Mouse (Mus musculus) layer of hippocampus, postnatal 10 days (tissue): ENCODE measurements around the gene Rhoa. TPM values are rescaled to one million over a fixed set of nuclear protein-coding genes. Genes with fewer than 3 reads are reported as not detected.
"Not testable (repeated sequence)": the region's sequence is repeated elsewhere in the genome, so short reads cannot be mapped to it uniquely, and the experiment has no call there.

ENCODE experiments used
- DNase-seq, 2 experiments: peaks; one replicate each; pipeline ENCODE4 v3.0.0; 2021; ENCODE audit warnings: low spot score in 2 of 2
- long read RNA-seq: library from polyadenylated mRNA; stranded (forward); transcript quantifications from one replicate; pipeline ENCODE4 v2.0.0, GENCODE M21; 2023
- total RNA-seq, 2 experiments: library from RNA; stranded (reverse); gene quantifications; 2 replicates each; pipeline ENCODE4 v1.2.3; 2021

Rhoa gene
- total RNA-seq, result 100 to 1,000 TPM; 212 to 222 TPM
- long read RNA-seq, transcript Rhoa-201 (6 exons, 2,197 nt), result major isoform, 80 of 106 reads
- long read RNA-seq, partial matches to known transcripts, result 26 of 106 reads
- long read RNA-seq, other reads (novel, unspliced or antisense), result 0 of 106 reads

GRCm38 (mm10) chr9:108305629-108306520, at the start of gene Rhoa, which contains the start of gene Tcta:
TSS of gene Rhoa (plus strand) at chr9:108306129.
TSS of gene Tcta (minus strand) at chr9:108306160.
- DNase-seq, result peak; percentile 94 to 97

- no peak for DNase-seq
Measured at GRCm38 (mm10) chr9:108260526-108260925, 45.4 kb upstream of the Rhoa start.

- DNase-seq, result no peak
Measured at GRCm38 (mm10) chr9:108261865-108262264, 44.1 kb upstream of the Rhoa start.

- no peak for DNase-seq
Measured at GRCm38 (mm10) chr9:108262494-108263049, 43.4 kb upstream of the Rhoa start.

- DNase-seq, result peak in 1 of 2 experiments; percentile 46
Measured at GRCm38 (mm10) chr9:108263131-108263681, 42.7 kb upstream of the Rhoa start.

- DNase-seq, result peak; percentile 98 to 99
Measured at GRCm38 (mm10) chr9:108263690-108264190, 42.2 kb upstream of the Rhoa start, which contains the start of gene Dag1. TSS of gene Dag1 (minus strand) at chr9:108263958.

GRCm38 (mm10) chr9:108264191-108264921, 41.6 kb upstream of the Rhoa start:
- peak in 1 of 2 experiments; percentile 26 for DNase-seq

- DNase-seq, result no peak
Measured at GRCm38 (mm10) chr9:108266261-108266935, 39.5 kb upstream of the Rhoa start.

GRCm38 (mm10) chr9:108267691-108268090, 38.2 kb upstream of the Rhoa start:
- no peak for DNase-seq

- DNase-seq, result not testable (repeated sequence)
Measured at GRCm38 (mm10) chr9:108268701-108269100, 37.2 kb upstream of the Rhoa start.

- no peak for DNase-seq
Measured at GRCm38 (mm10) chr9:108271941-108272340, 34.0 kb upstream of the Rhoa start.

GRCm38 (mm10) chr9:108272691-108273090, 33.2 kb upstream of the Rhoa start:
- DNase-seq, result no peak

- no peak for DNase-seq
Measured at GRCm38 (mm10) chr9:108273485-108273884, 32.4 kb upstream of the Rhoa start.

GRCm38 (mm10) chr9:108274476-108275330, 31.2 kb upstream of the Rhoa start:
- no peak for DNase-seq

- no peak for DNase-seq
Measured at GRCm38 (mm10) chr9:108275331-108275659, 30.6 kb upstream of the Rhoa start.

GRCm38 (mm10) chr9:108278697-108279450, 27.1 kb upstream of the Rhoa start:
- no peak for DNase-seq

GRCm38 (mm10) chr9:108280071-108280828, 25.7 kb upstream of the Rhoa start:
- DNase-seq, result peak; percentile 30 to 56

GRCm38 (mm10) chr9:108284410-108284809, 21.5 kb upstream of the Rhoa start:
- peak; percentile 73 to 78 for DNase-seq
